Mouse (Mus musculus): ENCODE measurements around the gene Emcn.

The Emcn gene

GRCm38 (mm10) chr3:137340938-137341337 lies at the start of gene Emcn:
Gene Emcn (plus strand): TSS chr3:137341067.
- DNase-seq: no peak

DNA sequence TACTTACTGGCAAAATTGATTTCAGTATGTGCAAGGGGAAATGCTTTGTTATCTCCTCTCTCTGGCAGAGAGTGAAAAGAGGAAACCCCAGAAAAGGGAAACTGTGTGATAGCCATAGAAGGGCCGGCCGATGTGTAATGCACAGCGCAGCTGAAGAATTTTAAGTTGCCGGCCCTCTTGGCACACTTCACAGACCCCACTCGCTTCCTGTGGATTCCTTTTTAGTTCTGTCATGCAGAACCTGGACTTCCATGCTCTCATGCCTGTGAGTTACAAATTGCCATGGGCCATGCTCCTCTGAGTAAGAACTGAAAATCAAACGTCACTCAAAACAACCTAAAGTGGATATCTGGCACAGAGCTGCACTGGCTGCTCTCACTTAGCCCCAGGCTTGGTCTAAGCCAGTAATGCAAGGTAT lies 47.7 kb upstream of the Emcn start:
- DNase-seq: no peak

DNA sequence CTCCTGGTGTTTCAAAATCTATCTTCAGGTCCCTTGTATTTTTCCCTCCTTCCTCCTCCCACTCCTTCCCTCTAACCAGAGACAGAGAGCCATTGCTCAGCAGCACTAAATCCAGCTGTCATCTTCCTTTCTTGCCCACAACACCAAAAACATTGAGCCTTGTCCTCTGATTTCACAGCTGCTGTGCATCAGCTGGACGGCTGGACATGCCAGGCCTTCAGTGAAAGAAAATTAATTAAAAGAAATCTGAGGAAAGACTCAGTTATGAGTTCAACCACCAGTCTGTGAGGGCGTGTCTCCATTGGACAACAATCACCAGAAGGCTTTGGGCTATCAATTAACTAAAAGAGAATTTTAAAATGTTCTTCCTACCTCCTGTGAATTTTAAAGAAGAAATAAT lies 42.6 kb upstream of the Emcn start:
- DNase-seq: no peak

DNA sequence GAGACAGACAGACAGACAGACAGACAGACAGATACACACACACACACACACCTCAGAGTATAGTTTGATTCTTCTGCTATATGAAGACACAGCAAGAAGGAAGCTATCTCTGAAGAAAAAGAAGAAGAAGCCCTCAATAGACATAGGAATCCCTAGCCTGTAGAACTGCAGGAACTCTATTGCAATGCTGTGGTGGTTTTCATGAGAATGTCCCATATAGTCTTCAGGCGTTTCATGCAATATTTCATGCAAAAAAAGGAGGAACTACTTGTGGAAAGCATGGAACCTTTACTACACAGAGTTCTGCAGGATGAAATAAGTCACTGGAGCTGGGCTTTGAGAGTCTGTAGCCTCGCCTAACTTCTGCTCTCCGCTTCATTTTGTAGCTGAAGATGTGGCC lies 40.7 kb upstream of the Emcn start:
- DNase-seq: no peak

DNA sequence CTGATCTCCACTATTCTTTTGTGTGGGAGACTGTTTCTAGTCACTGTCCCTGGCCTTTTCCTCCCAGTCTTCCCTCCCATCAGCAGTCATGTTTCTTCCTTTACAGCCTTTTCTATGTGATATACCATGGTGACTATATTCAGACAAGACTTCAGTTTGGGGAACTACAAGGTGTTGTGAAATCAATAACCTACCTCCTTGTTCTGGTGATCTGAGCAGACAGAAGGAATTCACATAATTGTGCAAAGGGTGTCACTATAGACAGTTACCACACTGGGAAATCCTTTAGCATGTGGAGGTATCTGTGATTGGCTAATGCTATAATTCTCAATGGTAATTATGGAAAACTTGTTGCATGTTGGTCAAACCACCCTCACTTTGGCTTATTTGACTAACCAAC lies 39.7 kb upstream of the Emcn start:
- DNase-seq: no peak

GRCm38 (mm10) chr3:137302804-137303203 lies 38.1 kb upstream of the Emcn start:
- DNase-seq: no peak

DNA sequence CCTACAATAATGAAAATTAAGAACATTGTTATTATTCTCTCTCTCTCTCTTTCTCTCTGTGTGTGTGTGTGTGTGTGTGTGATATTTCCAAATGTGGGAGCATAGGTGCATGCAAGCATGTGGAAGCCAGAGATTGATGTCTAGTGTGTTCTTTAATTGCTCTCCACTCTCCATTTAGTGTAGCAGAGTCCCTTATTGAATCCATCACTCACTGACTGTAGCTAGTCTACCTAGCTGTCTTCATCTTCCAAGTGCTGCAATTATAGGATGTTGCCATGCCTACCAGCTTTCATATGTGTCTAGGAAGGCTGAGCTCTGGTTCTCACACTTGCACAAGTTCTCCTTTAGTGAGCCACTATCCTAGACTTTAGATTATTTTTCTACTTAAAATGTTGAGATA lies 30.9 kb upstream of the Emcn start:
- DNase-seq: no peak

DNA sequence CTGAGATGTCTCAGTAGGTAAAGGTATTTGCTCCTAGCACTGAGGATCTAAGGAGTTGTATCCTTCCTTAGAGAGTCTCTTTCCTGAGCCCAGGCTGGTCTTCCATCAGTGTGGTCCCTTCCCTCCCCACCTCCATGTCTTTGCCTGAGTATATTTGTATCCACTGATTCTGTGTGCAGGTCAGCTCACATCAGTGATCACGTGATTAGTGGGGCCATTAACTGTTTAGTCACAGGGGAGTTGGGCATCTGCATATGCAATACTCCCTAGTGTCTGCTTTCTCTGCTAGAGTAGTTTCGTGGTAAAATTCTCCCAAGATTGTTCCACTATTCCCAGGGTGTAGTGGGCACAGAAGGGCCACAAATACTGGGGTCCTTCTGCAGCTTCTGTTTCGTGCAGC lies 28.3 kb upstream of the Emcn start:
- DNase-seq: no peak

GRCm38 (mm10) chr3:137313775-137314362 lies 27.0 kb upstream of the Emcn start:
- no peak for DNase-seq

DNA sequence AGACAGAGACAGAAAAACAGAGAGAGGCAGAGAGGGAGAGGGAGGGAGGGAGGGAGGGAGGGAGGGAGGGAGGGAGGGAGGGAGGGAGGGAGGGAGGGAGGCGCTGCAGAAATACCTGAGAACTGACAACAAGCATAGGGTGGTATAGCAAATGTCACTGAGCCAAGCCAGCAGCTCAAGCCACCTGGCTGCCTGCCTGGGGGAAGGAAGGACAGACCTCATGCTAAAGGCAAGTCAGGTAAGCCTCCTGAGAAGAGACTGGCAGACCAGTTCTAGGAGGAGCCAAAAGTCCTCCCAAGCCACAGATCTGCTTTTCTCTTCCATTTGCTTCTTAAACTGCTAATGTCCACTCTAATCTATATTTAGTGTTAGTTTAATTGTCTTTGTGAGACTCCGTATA lies 22.5 kb upstream of the Emcn start:
- DNase-seq: no peak

- no peak for DNase-seq
Observed at GRCm38 (mm10) chr3:137319950-137320349, 20.9 kb upstream of the Emcn start.

DNA sequence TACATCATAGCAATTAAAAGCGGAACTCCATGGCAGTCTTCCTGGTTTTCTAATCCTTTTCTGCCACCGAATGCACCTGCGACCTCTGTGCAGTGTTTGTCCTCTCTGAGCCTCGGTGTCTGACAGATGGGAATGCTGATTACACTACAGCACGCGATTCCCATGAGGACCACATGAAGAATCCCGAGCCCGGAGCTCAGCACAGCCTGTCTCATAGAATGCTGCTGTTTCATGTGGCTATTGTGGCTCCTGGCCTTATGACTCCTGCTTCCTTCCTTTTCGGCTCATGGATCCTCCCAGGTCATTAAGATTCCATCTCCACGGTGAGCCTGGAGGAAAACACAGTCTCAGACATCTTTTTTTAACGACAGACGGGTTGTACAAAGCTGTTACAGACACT lies 18.6 kb upstream of the Emcn start:
- no peak for DNase-seq

DNA sequence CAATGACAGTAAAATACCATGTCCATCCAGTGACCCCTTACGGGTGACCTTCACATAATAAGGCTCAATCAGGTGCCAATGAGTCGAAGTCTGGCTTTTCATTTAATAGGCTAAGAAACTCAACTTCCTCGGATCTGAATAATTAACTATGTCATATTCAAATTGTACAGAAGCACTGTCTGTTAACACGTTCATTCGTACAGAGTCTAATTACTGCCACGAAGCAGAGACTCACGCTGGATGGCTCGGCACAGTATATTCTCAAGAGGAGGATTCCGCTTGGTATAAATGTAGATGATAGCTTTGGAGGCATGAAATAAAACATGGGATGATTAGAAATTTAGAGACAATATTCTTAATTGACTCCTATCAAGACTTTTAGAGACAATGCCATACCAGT lies 11.0 kb upstream of the Emcn start:
- DNase-seq: no peak

DNA sequence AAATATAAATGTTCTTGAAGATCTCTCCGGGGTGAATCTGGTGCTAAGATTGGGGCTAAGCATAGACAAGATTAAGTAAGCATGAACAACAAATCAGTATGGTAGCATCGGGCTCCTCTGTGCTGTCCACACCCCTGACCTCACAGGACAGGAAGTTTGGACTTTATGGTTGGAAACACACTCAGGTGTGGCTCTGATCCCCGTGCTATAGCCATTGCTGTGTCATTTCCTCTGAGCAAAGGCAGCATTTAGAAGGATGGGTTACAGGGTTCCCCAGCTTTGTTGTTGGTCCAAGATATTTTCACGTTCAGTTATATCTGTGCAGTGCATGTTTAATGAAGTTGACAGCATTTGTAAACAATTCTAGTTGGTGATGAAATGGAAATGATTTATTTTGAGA lies 9.9 kb upstream of the Emcn start:
- DNase-seq: no peak

GRCm38 (mm10) chr3:137332531-137332930 lies 8.3 kb upstream of the Emcn start:
- no peak for DNase-seq

GRCm38 (mm10) chr3:137335957-137336356 lies 4.9 kb upstream of the Emcn start:
- DNase-seq: no peak

- no peak for DNase-seq
Observed at GRCm38 (mm10) chr3:137343446-137343845, 2.6 kb downstream of the Emcn start.

- no peak for DNase-seq
Observed at GRCm38 (mm10) chr3:137351882-137352281, 11.0 kb downstream of the Emcn start.

- DNase-seq: no peak
Observed at GRCm38 (mm10) chr3:137356697-137357096, 15.8 kb downstream of the Emcn start.

DNA sequence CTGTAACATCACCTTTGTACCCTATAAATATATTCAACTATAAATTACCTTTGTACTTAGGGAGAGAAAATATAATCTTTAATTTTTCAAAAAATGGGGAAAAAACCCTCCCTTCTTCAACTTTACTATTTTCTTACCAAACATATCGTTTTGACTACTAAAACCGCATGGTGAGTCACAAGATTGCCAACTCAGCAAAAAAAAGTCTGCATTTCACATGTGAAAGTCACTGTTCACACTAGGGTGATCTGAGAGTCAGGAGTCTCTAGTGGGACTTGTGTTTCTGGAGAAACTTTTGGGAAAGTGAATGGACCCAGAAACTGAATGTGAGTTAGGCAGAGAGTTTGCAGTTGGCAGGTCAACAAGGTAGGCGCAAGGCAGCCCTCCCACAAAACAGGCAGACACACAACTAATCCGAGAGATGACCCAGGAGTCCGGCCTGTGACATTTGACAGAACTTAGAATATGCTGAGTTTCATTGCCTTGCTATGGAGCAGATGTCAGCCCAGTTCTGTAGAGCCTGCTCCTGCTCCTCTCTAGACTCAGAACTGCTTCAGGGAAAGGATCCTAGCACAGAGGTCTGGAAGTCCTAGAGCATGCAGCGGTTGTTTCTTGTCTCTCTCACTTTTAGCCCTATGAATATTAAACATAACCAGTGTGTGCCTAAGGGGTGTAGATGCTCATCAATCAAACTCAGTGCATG lies 26.4 kb downstream of the Emcn start:
- DNase-seq: no peak

DNA sequence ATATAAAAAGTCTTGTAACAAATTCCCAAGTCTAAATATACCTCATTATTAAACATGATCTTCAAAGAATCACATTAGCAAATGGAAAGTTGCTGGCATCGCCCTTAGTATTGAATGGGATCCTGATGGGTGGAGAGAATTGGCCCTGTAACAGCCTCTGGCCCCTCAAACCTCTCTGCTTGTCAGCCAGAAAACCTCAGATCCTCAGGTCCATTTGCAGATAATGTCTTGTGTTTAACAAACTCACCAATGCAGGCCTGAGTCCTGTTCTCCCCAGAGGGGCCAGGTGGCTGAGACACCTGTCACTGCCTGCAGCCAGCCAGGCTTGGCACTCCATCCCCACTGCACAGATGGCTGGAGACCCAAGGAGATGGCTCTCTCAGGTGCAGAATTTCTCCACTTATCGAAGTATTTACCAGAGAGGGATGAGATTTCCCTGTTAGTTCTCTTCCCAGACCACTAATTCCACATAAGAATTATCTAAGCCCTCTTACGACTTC lies 27.0 kb downstream of the Emcn start:
- peak; percentile 5 for DNase-seq

DNA sequence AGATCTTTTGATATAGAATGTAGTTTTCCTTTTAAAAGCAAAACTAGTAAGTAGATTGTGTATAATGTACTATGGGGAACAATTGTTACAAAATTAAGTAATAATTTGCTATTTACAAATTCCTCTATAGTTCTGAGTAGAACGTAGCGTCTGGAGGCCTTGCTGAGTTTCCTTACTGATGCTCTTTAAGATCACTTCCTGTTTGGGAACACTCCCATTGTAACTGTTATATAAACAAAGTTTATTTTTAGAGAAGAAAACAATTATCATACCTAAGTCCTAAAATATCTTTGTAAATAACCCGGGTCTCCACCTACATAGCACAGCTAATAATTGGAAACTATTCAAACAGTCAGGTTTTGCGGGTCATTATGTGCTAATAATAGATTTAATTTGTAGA lies 32.0 kb downstream of the Emcn start:
- no peak for DNase-seq

- no peak for DNase-seq
Observed at GRCm38 (mm10) chr3:137382311-137382710, 41.4 kb downstream of the Emcn start.

GRCm38 (mm10) chr3:137395588-137395987 lies 54.7 kb downstream of the Emcn start:
- no peak for DNase-seq
